20 mouse cellular contexts compared by ENCODE assay signal in genomic region chr5:121249693-121250092, GRCm38 (mm10). TPM values are rescaled to one million over a fixed set of nuclear protein-coding genes. Genes with fewer than 3 reads are reported as not detected.
DNase-seq lines count a peak whose midpoint lies in the region; ATAC-seq and TF ChIP-seq lines count a peak whose summit lies in the region.
"Had no signal": no experiment of that assay in that cellular context is flagged by ENCODE, and none has a peak within 500 bp of the region (broad histone marks: within the 10 kb centered on the region; RNA-seq: fewer than 3 reads in every experiment).

No protein-coding gene starts in this region.

- H3K4me1 ChIP-seq in bone marrow macrophage, adult 2 months (ENCODE audit: control insufficient read depth, insufficient read depth, low read length), result peaks cover 35% of the 10 kb centered on the region
- peaks cover 86% of the 10 kb centered on the region for H3K4me1 ChIP-seq in liver, embryonic 15.5 days (replicated peaks)
- no peaks in the 10 kb centered on the region for H3K4me1 ChIP-seq in hindbrain, embryonic 12.5 days
- H3K4me1 ChIP-seq in kidney, embryonic 14.5 days (ENCODE audit: control insufficient read depth, insufficient read depth, low read length), result no peaks in the 10 kb centered on the region

- peak; percentile 41 for DNase-seq in A20 (ENCODE audit: low read depth, low spot score)
- DNase-seq in frontal cortex, postnatal 14 days (ENCODE audit: low spot score in 2 of 2), result no peak
- DNase-seq: adrenal gland, adult 8-10 months; cerebellum, adult 11-12 months; cerebellum, adult 9-11 months; cerebellum, postnatal 36 days; gastrocnemius, postnatal 36 days; heart, adult 18-20 months; heart, postnatal 10 days; heart, postnatal 4 days had no signal

- no peaks in the 10 kb centered on the region for H3K9me3 ChIP-seq in liver, embryonic 15.5 days (replicated peaks)
- H3K9me3 ChIP-seq in hindbrain, embryonic 12.5 days (replicated peaks), result no peaks in the 10 kb centered on the region
- no peaks in the 10 kb centered on the region for H3K9me3 ChIP-seq in kidney, embryonic 14.5 days (ENCODE audit: control insufficient read depth, low read length)
- H3K9me3 ChIP-seq: embryonic facial prominence, embryonic 10.5 days; heart, embryonic 10.5 days; hindbrain, embryonic 13.5 days had no signal

- no peaks in the 10 kb centered on the region for H3K27me3 ChIP-seq in liver, embryonic 15.5 days
- no peaks in the 10 kb centered on the region for H3K27me3 ChIP-seq in hindbrain, embryonic 12.5 days
- H3K27me3 ChIP-seq in kidney, embryonic 14.5 days (ENCODE audit: control insufficient read depth, insufficient read depth, low read length), result no peaks in the 10 kb centered on the region
- H3K27me3 ChIP-seq: hindbrain, embryonic 13.5 days had no signal

- no peak for TF ChIP-seq POLR2A in bone marrow macrophage, adult 2 months (IDR thresholded peaks at IDR 0.05; ENCODE audit: borderline replicate concordance, low read depth, low read length)

- no peak for ATAC-seq in liver, embryonic 15.5 days (ENCODE audit: insufficient read depth)
- ATAC-seq in megakaryocyte, adult 5-6 weeks (ENCODE audit: poor library complexity, severe bottlenecking), result peak; percentile 61; the same call in 1 of the 2 replicates
- no peak for ATAC-seq in hindbrain, embryonic 12.5 days (ENCODE audit: low FRiP score)
- no peak for ATAC-seq in kidney, embryonic 14.5 days (ENCODE audit: low FRiP score, low TSS enrichment)
- ATAC-seq: forebrain, embryonic 14.5 days; hindbrain, postnatal 0 days had no signal

- no peak for TF ChIP-seq CTCF in bone marrow macrophage, adult 2 months (IDR thresholded peaks at IDR 0.05; ENCODE audit: low read depth, low read length)

- H3K4me2 ChIP-seq in liver, embryonic 15.5 days, result no peak overlapping the region
- no peak overlapping the region for H3K4me2 ChIP-seq in hindbrain, embryonic 12.5 days (replicated peaks)
- no peak overlapping the region for H3K4me2 ChIP-seq in kidney, embryonic 14.5 days (replicated peaks; ENCODE audit: low read depth, low read length)
- H3K4me2 ChIP-seq: hindbrain, embryonic 13.5 days had no signal

- peaks cover 53% of the 10 kb centered on the region for H3K36me3 ChIP-seq in liver, embryonic 15.5 days (replicated peaks)
- H3K36me3 ChIP-seq in hindbrain, embryonic 12.5 days, result peaks cover 10% of the 10 kb centered on the region
- peaks cover 7% of the 10 kb centered on the region; the same call in 1 of the 2 replicates for H3K36me3 ChIP-seq in kidney, embryonic 14.5 days (ENCODE audit: control insufficient read depth, insufficient read depth, low read length)

- WGBS in liver, embryonic 15.5 days (ENCODE audit: insufficient replicate concordance), result 62% methylated on average over 3 of the region's 3 CpGs
- WGBS in hindbrain, embryonic 12.5 days, result 90% methylated on average over 3 of the region's 3 CpGs
- 95% methylated on average over 3 of the region's 3 CpGs for WGBS in kidney, embryonic 14.5 days

- H3K9ac ChIP-seq in liver, embryonic 15.5 days, result no peak overlapping the region
- no peak overlapping the region for H3K9ac ChIP-seq in hindbrain, embryonic 12.5 days
- H3K9ac ChIP-seq in kidney, embryonic 14.5 days (ENCODE audit: low read depth, low read length), result no peak overlapping the region
- H3K9ac ChIP-seq: hindbrain, embryonic 13.5 days had no signal

- peak overlapping the region; percentile 39 for H3K27ac ChIP-seq in bone marrow macrophage, adult 2 months (ENCODE audit: insufficient read depth, low read depth, low read length)
- H3K27ac ChIP-seq in liver, embryonic 15.5 days (replicated peaks), result peak overlapping the region; percentile 84
- H3K27ac ChIP-seq in hindbrain, embryonic 12.5 days, result no peak overlapping the region
- no peak overlapping the region for H3K27ac ChIP-seq in kidney, embryonic 14.5 days (ENCODE audit: low read depth, low read length)
- H3K27ac ChIP-seq: embryonic facial prominence, embryonic 10.5 days; heart, embryonic 10.5 days; hindbrain, embryonic 13.5 days; hindbrain, postnatal 0 days had no signal

- no peak overlapping the region for H3K4me3 ChIP-seq in bone marrow macrophage, adult 2 months (ENCODE audit: insufficient read depth, low read length)
- no peak overlapping the region for H3K4me3 ChIP-seq in liver, embryonic 15.5 days (replicated peaks)
- H3K4me3 ChIP-seq in hindbrain, embryonic 12.5 days, result no peak overlapping the region
- no peak overlapping the region for H3K4me3 ChIP-seq in kidney, embryonic 14.5 days (ENCODE audit: low read length)
- H3K4me3 ChIP-seq: embryonic facial prominence, embryonic 10.5 days; heart, embryonic 10.5 days; hindbrain, embryonic 13.5 days had no signal

RNA-seq across cellular contexts. Expression of gene Hectd4, which starts 29.7 kb away (rescaled TPM):
- 11.5 and 11.7 TPM in 2 replicates for polyA plus RNA-seq in bone marrow macrophage, adult 2 months (2012; ENCODE audit: insufficient read depth, insufficient read length, missing spikeins)
- 10.1 and 12.0 TPM in 2 replicates for polyA plus RNA-seq in liver, embryonic 15.5 days (2015; fragmentation: Nextera tagmentation; extraction: Ambion mirVana)
- 12.0 and 17.0 TPM in 2 replicates for total RNA-seq in megakaryocyte, adult 5-6 weeks (2015)
- 8.6 and 15.2 TPM in 2 replicates for total RNA-seq in megakaryocyte, adult 5-6 weeks (2017)
- 16.4 and 16.9 TPM in 2 replicates for polyA plus RNA-seq in hindbrain, embryonic 12.5 days (2016; fragmentation: Nextera tagmentation; extraction: Ambion mirVana)
- polyA plus RNA-seq in kidney, embryonic 14.5 days (2014; fragmentation: Nextera tagmentation; extraction: Ambion mirVana), result 6.2 and 8.0 TPM in 2 replicates

RNA-seq across cellular contexts. Expression of gene Rpl6, which starts 45.4 kb away (rescaled TPM):
- polyA plus RNA-seq in bone marrow macrophage, adult 2 months (2012; ENCODE audit: insufficient read depth, insufficient read length, missing spikeins), result 1,191 and 1,194 TPM in 2 replicates
- polyA plus RNA-seq in liver, embryonic 15.5 days (2015; fragmentation: Nextera tagmentation; extraction: Ambion mirVana), result 294 and 338 TPM in 2 replicates
- total RNA-seq in megakaryocyte, adult 5-6 weeks (2015), result 1,545 and 1,566 TPM in 2 replicates
- total RNA-seq in megakaryocyte, adult 5-6 weeks (2017), result 945 and 954 TPM in 2 replicates
- 472 and 473 TPM in 2 replicates for polyA plus RNA-seq in hindbrain, embryonic 12.5 days (2016; fragmentation: Nextera tagmentation; extraction: Ambion mirVana)
- polyA plus RNA-seq in kidney, embryonic 14.5 days (2014; fragmentation: Nextera tagmentation; extraction: Ambion mirVana), result 738 and 891 TPM in 2 replicates

RNA-seq across cellular contexts. Expression of gene Ptpn11, which starts 58.5 kb away (rescaled TPM):
- polyA plus RNA-seq in bone marrow macrophage, adult 2 months (2012; ENCODE audit: insufficient read depth, insufficient read length, missing spikeins), result 22.8 and 28.3 TPM in 2 replicates
- polyA plus RNA-seq in liver, embryonic 15.5 days (2015; fragmentation: Nextera tagmentation; extraction: Ambion mirVana), result 9.1 and 9.2 TPM in 2 replicates
- total RNA-seq in megakaryocyte, adult 5-6 weeks (2015), result 20.1 and 20.2 TPM in 2 replicates
- 37.8 and 40.9 TPM in 2 replicates for total RNA-seq in megakaryocyte, adult 5-6 weeks (2017)
- polyA plus RNA-seq in hindbrain, embryonic 12.5 days (2016; fragmentation: Nextera tagmentation; extraction: Ambion mirVana), result 21.4 and 22.7 TPM in 2 replicates
- 21.2 and 26.5 TPM in 2 replicates for polyA plus RNA-seq in kidney, embryonic 14.5 days (2014; fragmentation: Nextera tagmentation; extraction: Ambion mirVana)

Comparison
In these comparisons a context has a peak if more than half of its experiments do, and no peak if none do; other contexts are left out.
1. H3K27ac ChIP-seq: peak in bone marrow macrophage, adult 2 months (single experiment) and liver, embryonic 15.5 days (single experiment); none in hindbrain, embryonic 12.5 days (single experiment) and kidney, embryonic 14.5 days (single experiment).